Mouse (Mus musculus): ENCODE data around the gene Hdac10. TPM values are rescaled to one million over a fixed set of nuclear protein-coding genes. Genes with fewer than 3 reads are reported as not detected.

Gene Hdac10
- polyA plus RNA-seq, 1 experiment from 2014 or later, result 22.7 TPM

DNA sequence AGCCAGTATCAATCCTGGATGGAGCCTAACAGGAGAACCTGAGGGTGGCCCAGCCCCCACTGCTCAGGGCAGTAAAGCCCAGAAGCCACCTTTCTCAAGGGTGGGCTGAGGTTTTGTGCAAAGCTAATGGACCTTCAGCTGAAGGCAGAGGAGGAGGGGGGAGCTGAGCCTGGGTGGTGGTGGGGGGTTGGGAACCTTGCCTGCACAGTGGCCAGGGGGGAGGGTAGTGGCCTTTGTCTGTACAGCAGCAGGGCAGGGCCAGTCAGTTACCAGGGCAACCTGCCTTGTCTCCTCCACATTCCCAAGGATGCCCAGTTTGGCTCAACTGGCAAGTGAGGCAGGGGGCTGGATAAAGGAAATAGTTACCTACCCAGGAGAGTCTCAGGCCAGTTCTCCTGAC is 23.8 kb upstream of the Hdac10 start:
- H3K4me3 ChIP-seq (ENCODE audit: low read depth, low read length), result no peak overlapping the region
- ATAC-seq (replicated peaks; ENCODE audit: low FRiP score) (no peak), DNase-seq (ENCODE audit: low spot score) (no peak)
- H3K9me3 ChIP-seq (ENCODE audit: control insufficient read depth, low read length), result no peaks in the 10 kb centered on the region
- no peak overlapping the region for H3K4me2 ChIP-seq
- H3K9ac ChIP-seq (ENCODE audit: low read depth, low read length), result no peak overlapping the region
- peaks cover 35% of the 10 kb centered on the region for H3K27me3 ChIP-seq (replicated peaks; ENCODE audit: control insufficient read depth, insufficient read depth, low read length)
- H3K36me3 ChIP-seq (ENCODE audit: control insufficient read depth, insufficient read depth, low read length), result peaks cover 10% of the 10 kb centered on the region; the same call in 1 of the 2 replicates
- peaks cover 12% of the 10 kb centered on the region; the same call in 1 of the 2 replicates for H3K4me1 ChIP-seq (replicated peaks; ENCODE audit: control insufficient read depth, insufficient read depth, low read length)
- no peak overlapping the region for H3K27ac ChIP-seq (ENCODE audit: low read depth, low read length)

DNA sequence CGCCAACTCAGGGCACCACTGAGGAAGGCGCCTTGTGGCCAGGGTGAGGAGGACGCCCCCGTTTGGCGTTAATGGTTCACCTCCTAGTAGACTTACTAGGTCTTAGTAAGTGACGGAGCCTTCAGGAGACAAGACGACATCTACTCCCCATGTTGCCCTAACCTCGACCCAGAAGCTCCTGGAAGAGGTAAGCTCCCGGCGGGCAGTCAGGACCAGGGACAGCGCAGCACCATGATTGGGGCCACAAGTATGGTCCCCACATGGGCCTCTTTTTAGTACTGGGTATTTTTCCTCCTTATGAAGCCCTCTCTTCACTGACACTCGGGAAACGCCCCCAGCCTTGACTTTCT is 21.5 kb upstream of the Hdac10 start:
- Histone ChIP-seq H3K27me3 (replicated peaks; ENCODE audit: control insufficient read depth, insufficient read depth, low read length) (peaks cover 58% of the 10 kb centered on the region), H3K36me3 (ENCODE audit: control insufficient read depth, insufficient read depth, low read length) (no peaks in the 10 kb centered on the region), H3K9me3 (ENCODE audit: control insufficient read depth, low read length) (no peaks in the 10 kb centered on the region), H3K9ac (ENCODE audit: low read depth, low read length) (no peak overlapping the region), H3K27ac (ENCODE audit: low read depth, low read length) (no peak overlapping the region), H3K4me1 (replicated peaks; ENCODE audit: control insufficient read depth, insufficient read depth, low read length) (peaks cover 14% of the 10 kb centered on the region; the same call in 1 of the 2 replicates), H3K4me2 (peak overlapping the region; percentile 99), H3K4me3 (ENCODE audit: low read depth, low read length) (peak overlapping the region; percentile 70)
- ATAC-seq (replicated peaks; ENCODE audit: low FRiP score) (no peak; the same call in 1 of the 2 replicates), DNase-seq (ENCODE audit: low spot score) (peak; percentile 66)
- 5% methylated on average over 13 of the region's 13 CpGs for WGBS

- WGBS, result under 1% methylated on average over 53 of the region's 61 CpGs
- Histone ChIP-seq H3K27ac (ENCODE audit: low read depth, low read length) (no peak within 1 kb of the TSS), H3K36me3 (ENCODE audit: control insufficient read depth, insufficient read depth, low read length) (no peaks in the 10 kb centered on the region), H3K4me3 (ENCODE audit: low read depth, low read length) (peak within 1 kb of the TSS; percentile 70), H3K9ac (ENCODE audit: low read depth, low read length) (peak within 1 kb of the TSS; percentile 67), H3K4me1 (replicated peaks; ENCODE audit: control insufficient read depth, insufficient read depth, low read length) (peaks cover 14% of the 10 kb centered on the region; the same call in 1 of the 2 replicates), H3K27me3 (replicated peaks; ENCODE audit: control insufficient read depth, insufficient read depth, low read length) (peaks cover 62% of the 10 kb centered on the region), H3K4me2 (peak within 1 kb of the TSS; percentile 99), H3K9me3 (ENCODE audit: control insufficient read depth, low read length) (no peaks in the 10 kb centered on the region)
- ATAC-seq (replicated peaks; ENCODE audit: low FRiP score) (peak; percentile 63), DNase-seq (ENCODE audit: low spot score) (no peak)
These were observed 21.0 kb upstream of the Hdac10 start, which contains the start of gene Mapk11 for GRCm38 (mm10) chr15:89149271-89150040. Mapk11 (minus strand) TSS chr15:89149628.

- no peak for ATAC-seq (replicated peaks; ENCODE audit: low FRiP score)
- peak overlapping the region; percentile 99 for H3K4me2 ChIP-seq
- H3K9me3 ChIP-seq (ENCODE audit: control insufficient read depth, low read length), result no peaks in the 10 kb centered on the region
- peaks cover 14% of the 10 kb centered on the region; the same call in 1 of the 2 replicates for H3K4me1 ChIP-seq (replicated peaks; ENCODE audit: control insufficient read depth, insufficient read depth, low read length)
- H3K27ac ChIP-seq (ENCODE audit: low read depth, low read length), result no peak overlapping the region
- H3K36me3 ChIP-seq (ENCODE audit: control insufficient read depth, insufficient read depth, low read length), result no peaks in the 10 kb centered on the region
- peaks cover 70% of the 10 kb centered on the region for H3K27me3 ChIP-seq (replicated peaks; ENCODE audit: control insufficient read depth, insufficient read depth, low read length)
- WGBS, result 9% methylated on average over 25 of the region's 25 CpGs
- H3K9ac ChIP-seq (ENCODE audit: low read depth, low read length), result peak overlapping the region; percentile 67
- no peak for DNase-seq (ENCODE audit: low spot score)
- peak overlapping the region; percentile 70 for H3K4me3 ChIP-seq (ENCODE audit: low read depth, low read length)
These were observed 20.2 kb upstream of the Hdac10 start for GRCm38 (mm10) chr15:89148496-89149270.

DNA sequence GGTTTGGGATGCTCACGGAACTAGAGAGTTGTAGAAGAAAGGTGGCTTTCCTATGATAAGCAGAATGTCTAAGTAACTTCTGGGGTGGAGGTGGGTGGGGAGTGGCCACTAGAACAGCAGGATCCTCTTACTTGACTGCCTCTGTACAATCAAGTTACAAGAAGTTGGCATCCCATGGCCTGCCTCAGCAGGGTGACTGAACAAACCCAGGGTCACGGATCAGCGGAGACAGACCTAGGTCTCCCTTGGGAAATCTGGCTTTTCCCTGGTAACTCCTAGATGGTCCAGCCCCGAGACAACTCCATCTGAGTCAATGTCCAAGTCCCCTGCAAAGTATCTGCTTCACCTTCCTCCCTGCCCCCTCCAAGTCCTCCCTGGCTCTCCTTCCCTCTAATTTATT is 19.4 kb upstream of the Hdac10 start:
- peaks cover 14% of the 10 kb centered on the region; the same call in 1 of the 2 replicates for H3K4me1 ChIP-seq (replicated peaks; ENCODE audit: control insufficient read depth, insufficient read depth, low read length)

DNA sequence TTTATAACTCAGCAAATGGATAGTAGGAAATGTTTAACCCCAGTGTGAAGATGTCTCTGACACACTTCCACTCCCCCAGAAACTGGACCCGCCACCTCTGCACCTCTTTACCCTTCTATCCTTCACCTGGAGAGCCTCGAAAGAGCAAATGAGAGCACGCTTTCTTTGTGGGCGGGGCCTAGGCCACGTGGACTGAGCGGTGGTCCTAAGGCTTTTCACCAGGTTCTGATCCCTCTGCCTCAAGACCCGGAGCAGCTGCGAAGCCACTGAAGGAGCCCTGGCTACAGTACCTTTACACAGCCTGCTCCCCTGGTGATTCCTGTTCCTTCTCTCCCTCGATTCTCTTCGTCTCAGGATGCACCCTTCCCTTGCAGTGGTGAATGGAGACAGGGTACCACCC is 19.0 kb upstream of the Hdac10 start:
- WGBS, result 24% methylated on average over 10 of the region's 10 CpGs
- Histone ChIP-seq H3K4me2 (no peak overlapping the region), H3K36me3 (ENCODE audit: control insufficient read depth, insufficient read depth, low read length) (no peaks in the 10 kb centered on the region), H3K27me3 (replicated peaks; ENCODE audit: control insufficient read depth, insufficient read depth, low read length) (peaks cover 81% of the 10 kb centered on the region), H3K9me3 (ENCODE audit: control insufficient read depth, low read length) (no peaks in the 10 kb centered on the region), H3K27ac (ENCODE audit: low read depth, low read length) (no peak overlapping the region), H3K4me3 (ENCODE audit: low read depth, low read length) (no peak overlapping the region), H3K9ac (ENCODE audit: low read depth, low read length) (no peak overlapping the region), H3K4me1 (replicated peaks; ENCODE audit: control insufficient read depth, insufficient read depth, low read length) (peaks cover 14% of the 10 kb centered on the region; the same call in 1 of the 2 replicates)
- ATAC-seq (replicated peaks; ENCODE audit: low FRiP score), result no peak
- no peak for DNase-seq (ENCODE audit: low spot score)

More for the DNA sequence above, 19.4 kb upstream of the Hdac10 start:
- 63% methylated on average over 4 of the region's 4 CpGs for WGBS
- Histone ChIP-seq H3K36me3 (ENCODE audit: control insufficient read depth, insufficient read depth, low read length) (no peaks in the 10 kb centered on the region), H3K9ac (ENCODE audit: low read depth, low read length) (no peak overlapping the region), H3K27me3 (replicated peaks; ENCODE audit: control insufficient read depth, insufficient read depth, low read length) (peaks cover 77% of the 10 kb centered on the region), H3K27ac (ENCODE audit: low read depth, low read length) (no peak overlapping the region), H3K9me3 (ENCODE audit: control insufficient read depth, low read length) (no peaks in the 10 kb centered on the region), H3K4me3 (ENCODE audit: low read depth, low read length) (0 out of 2 replicates have a peak overlapping the region, but pooled peaks have one; percentile 70), H3K4me2 (no peak overlapping the region)
- DNase-seq (ENCODE audit: low spot score) (no peak), ATAC-seq (replicated peaks; ENCODE audit: low FRiP score) (no peak)

DNA sequence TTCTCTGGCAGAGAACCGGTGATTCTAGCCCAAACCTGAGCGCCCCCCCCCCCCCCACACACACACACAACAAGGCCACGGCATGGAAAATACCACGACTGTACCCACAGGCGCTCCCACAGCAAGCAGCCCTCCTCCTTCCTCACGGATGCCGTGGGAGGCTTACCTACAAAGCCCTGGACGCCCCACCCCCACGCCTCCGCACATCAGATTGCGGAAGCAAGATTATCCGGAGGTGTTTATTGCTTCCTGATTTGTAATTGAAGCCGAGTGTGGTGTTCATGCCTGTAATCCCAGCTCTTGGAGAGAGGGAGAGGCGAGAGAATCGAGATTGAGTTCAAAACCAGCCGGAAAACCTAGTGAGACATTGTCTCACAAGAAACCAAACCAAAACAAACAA is 18.5 kb upstream of the Hdac10 start:
- no peak overlapping the region for H3K27ac ChIP-seq (ENCODE audit: low read depth, low read length)
- no peak for DNase-seq (ENCODE audit: low spot score)

DNA sequence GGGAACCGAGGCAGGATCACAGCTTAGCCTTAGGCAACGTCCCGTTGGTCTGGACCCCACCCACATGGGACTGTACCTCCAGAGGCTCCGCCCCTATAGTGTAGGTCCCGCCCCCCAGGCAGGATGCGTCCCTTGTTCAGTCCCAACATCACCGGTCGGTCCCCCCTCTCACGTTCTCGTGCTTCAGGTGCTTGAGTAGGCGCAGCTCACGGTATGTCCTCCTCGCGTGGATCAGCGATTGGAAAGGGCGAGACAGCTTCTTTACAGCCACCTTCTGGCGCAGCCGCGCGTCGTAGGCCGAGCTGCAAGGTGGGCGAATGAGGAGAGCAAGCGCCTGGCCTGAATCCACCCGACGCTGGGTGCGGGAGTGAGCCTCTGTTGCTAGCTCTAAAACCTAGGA is 18.0 kb upstream of the Hdac10 start:
- WGBS, result 2% methylated on average over 27 of the region's 27 CpGs
- DNase-seq (ENCODE audit: low spot score), result no peak
- Histone ChIP-seq H3K9ac (ENCODE audit: low read depth, low read length) (no peak overlapping the region), H3K4me1 (replicated peaks; ENCODE audit: control insufficient read depth, insufficient read depth, low read length) (peaks cover 14% of the 10 kb centered on the region; the same call in 1 of the 2 replicates), H3K4me3 (ENCODE audit: low read depth, low read length) (peak overlapping the region; percentile 24; the same call in 1 of the 2 replicates), H3K4me2 (peak overlapping the region; percentile 58), H3K9me3 (ENCODE audit: control insufficient read depth, low read length) (no peaks in the 10 kb centered on the region), H3K27ac (ENCODE audit: low read depth, low read length) (no peak overlapping the region), H3K27me3 (replicated peaks; ENCODE audit: control insufficient read depth, insufficient read depth, low read length) (peaks cover 90% of the 10 kb centered on the region), H3K36me3 (ENCODE audit: control insufficient read depth, insufficient read depth, low read length) (no peaks in the 10 kb centered on the region)
- peak; percentile 60; the same call in 1 of the 2 replicates for ATAC-seq (replicated peaks; ENCODE audit: low FRiP score)

More for the DNA sequence above, 18.5 kb upstream of the Hdac10 start:
- H3K4me3 ChIP-seq (ENCODE audit: low read depth, low read length), result peak overlapping the region; percentile 24; the same call in 1 of the 2 replicates
- H3K9me3 ChIP-seq (ENCODE audit: control insufficient read depth, low read length), result no peaks in the 10 kb centered on the region
- no peaks in the 10 kb centered on the region for H3K36me3 ChIP-seq (ENCODE audit: control insufficient read depth, insufficient read depth, low read length)
- no peak overlapping the region for H3K9ac ChIP-seq (ENCODE audit: low read depth, low read length)
- peaks cover 14% of the 10 kb centered on the region; the same call in 1 of the 2 replicates for H3K4me1 ChIP-seq (replicated peaks; ENCODE audit: control insufficient read depth, insufficient read depth, low read length)
- no peak for ATAC-seq (replicated peaks; ENCODE audit: low FRiP score)
- 10% methylated on average over 16 of the region's 16 CpGs for WGBS
- H3K4me2 ChIP-seq, result peak overlapping the region; percentile 58
- H3K27me3 ChIP-seq (replicated peaks; ENCODE audit: control insufficient read depth, insufficient read depth, low read length), result peaks cover 85% of the 10 kb centered on the region
